Mouse (Mus musculus) cortical plate, adult 2 months (tissue): ENCODE measurements around the gene Pink1. TPM values are rescaled to one million over a fixed set of nuclear protein-coding genes. Genes with fewer than 3 reads are reported as not detected.

Experiments used
- H3K27ac ChIP-seq: fragments of 200-500 bp; 2 replicates; pipeline ENCODE4 v1.5.1; 2012; ENCODE audit warnings: low read length, control low read depth, inconsistent platforms; ENCODE audit not compliant: insufficient read depth
- H3K4me1 ChIP-seq: fragments of 200-500 bp; 2 replicates; pipeline ENCODE4 v1.6.1; 2011; ENCODE audit warnings: low read length; ENCODE audit not compliant: control insufficient read depth, insufficient read depth
- H3K4me3 ChIP-seq: fragments of 200-500 bp; 2 replicates; pipeline ENCODE4 v1.5.1; 2011; ENCODE audit warnings: mild to moderate bottlenecking, low read length, control low read depth; ENCODE audit not compliant: insufficient read depth
- CTCF ChIP-seq: fragments of 200-500 bp; IDR thresholded peaks from 2 replicates; pipeline ENCODE4 v1.5.1; 2011; ENCODE audit warnings: mild to moderate bottlenecking, control low read depth, low read length; ENCODE audit not compliant: insufficient read depth; ENCODE audit errors: extremely low read depth
- POLR2A ChIP-seq: fragments of 200-500 bp; IDR thresholded peaks from 2 replicates; pipeline ENCODE4 v1.6.1; 2011; ENCODE audit warnings: mild to moderate bottlenecking, low read length, control low read depth; ENCODE audit not compliant: insufficient read depth; ENCODE audit errors: extremely low read depth
- polyA plus RNA-seq: library from polyadenylated mRNA; depleted of rRNA; stranded (reverse); fragments of >200 nt; gene quantifications from 2 replicates; pipeline ENCODE4 v1.2.3, GENCODE M21; 2012; rRNA removed

The Pink1 gene
- 411 and 422 TPM in 2 replicates for polyA plus RNA-seq

- peak; percentile 74 for TF ChIP-seq CTCF
- peak; percentile 55; the same call in 1 of the 2 replicates for TF ChIP-seq POLR2A
- Histone ChIP-seq H3K4me3 (peak within 1 kb of the TSS; percentile 70), H3K4me1 (peaks cover 18% of the 10 kb centered on the region), H3K27ac (peak within 1 kb of the TSS; percentile 99)
These were observed at the start of gene Pink1 for GRCm38 (mm10) chr4:138326077-138326695. TSS of gene Pink1 (minus strand) at chr4:138326307.

GRCm38 (mm10) chr4:138375117-138375516, 49.0 kb upstream of the Pink1 start:
- Histone ChIP-seq H3K27ac (no peak overlapping the region), H3K4me1 (peaks cover 1% of the 10 kb centered on the region; the same call in 1 of the 2 replicates), H3K4me3 (no peak overlapping the region)
- TF ChIP-seq CTCF (no peak), POLR2A (no peak)

DNA sequence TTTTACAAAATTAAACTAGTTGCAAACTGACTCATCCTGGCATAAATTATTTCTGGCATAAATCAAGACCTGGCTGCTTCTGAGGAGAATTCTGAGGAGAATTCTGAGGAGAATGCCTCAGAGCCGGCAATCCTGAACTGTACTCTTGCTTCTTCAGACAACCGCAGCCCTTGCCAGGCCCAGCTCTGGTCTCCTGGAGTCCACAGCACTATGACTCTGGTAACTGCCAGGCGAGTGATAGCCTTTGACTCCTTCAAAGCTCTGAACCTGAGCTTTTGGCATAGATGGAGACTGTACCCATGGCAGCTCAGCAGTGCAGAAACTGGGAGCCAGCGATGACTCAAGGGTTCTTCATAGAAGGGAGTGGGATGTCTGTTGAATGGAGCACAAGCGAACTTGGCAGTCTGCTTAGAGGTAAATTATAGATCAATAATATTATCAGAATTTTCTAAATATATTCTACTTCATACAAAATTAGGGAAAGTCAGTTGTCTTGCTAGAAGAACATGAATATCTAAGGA, 44.9 kb upstream of the Pink1 start:
- Histone ChIP-seq H3K4me3 (no peak overlapping the region), H3K4me1 (no peaks in the 10 kb centered on the region), H3K27ac (no peak overlapping the region)
- TF ChIP-seq CTCF (no peak), POLR2A (no peak)

DNA sequence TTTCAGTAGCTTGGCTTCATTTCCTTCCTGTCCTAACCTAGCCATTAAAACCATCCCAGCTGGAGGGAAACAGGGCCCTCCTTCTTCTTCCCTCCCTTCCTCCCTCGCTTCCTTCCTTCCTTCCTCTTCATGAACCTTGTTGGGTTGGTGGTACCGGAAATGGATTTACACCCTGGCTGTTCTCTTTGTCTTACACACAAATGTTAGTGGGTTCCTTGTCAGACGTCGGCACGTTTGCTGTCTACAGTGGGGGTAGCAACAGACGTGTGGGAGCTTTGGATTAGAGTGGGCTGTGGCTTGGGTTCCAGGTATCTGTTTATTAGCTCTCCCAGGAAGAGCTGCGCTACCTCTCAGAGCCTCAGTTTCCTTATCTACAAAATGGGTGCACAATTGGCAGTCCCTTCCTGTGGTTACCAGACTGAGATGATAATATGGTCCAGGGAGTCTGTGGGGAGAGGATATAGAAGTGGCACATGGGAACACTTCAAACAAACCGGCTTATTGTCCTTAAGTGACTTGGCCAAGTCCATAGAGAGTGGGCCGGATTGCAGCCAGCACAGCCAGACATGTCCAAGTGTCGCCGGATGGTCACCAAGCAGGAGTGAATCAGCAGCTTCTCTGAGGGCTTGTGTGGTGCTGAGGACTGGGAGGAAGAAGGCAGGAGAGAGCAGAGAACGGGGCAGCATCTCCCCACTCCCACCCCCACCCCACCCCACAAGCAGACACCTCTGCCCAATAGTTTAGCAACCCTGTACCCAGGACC, 42.6 kb upstream of the Pink1 start:
- no peaks in the 10 kb centered on the region for H3K4me1 ChIP-seq
- no peak overlapping the region for H3K4me3 ChIP-seq
- H3K27ac ChIP-seq = no peak overlapping the region
- no peak for TF ChIP-seq POLR2A
- no peak for TF ChIP-seq CTCF

DNA sequence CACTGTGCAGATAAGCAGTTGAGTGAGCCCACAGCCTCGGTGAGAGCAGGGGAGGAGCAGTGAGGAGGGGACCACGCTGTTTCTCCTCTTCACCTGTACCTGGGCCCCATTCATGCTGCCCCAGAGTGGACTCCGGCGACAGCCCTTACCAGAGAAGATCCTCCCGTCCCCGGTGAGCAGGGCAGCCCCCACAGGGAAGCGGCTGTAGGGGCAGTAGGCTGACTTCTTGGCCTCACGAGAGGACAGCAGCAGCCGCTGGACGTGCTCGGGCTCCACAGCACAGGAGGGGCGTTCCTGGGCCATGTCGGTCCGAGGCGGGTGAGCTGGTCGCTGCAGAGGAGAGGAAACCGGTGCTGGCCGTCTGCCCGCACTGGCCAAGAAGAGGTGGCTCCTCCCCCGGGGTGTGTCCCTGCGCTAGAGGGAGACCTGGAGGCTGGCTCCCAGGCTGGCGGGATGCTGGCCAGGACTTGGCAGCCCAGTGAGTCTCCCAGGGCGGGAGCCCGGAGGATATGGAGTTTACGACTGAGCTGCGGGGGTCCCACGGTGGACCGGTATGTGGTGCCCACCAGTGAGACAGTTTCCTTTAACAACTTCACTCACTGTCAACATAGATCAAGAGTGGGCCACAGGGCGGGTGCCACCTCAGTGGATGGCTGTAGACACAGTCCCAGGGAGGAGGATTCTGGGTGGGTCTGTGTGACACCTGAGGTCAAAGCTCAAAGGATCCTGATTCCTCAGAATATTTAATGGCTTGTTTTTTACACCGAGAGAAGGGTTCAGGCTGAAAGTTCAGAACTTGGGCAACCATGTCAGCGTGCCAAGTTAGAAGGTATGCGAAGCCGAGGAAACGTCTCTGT, 41.8 kb upstream of the Pink1 start, which contains the start of gene Cda:
TSS of gene Cda (minus strand) at position 352 of the 857 bp plus-strand sequence.
- TF ChIP-seq CTCF = no peak
- no peak for TF ChIP-seq POLR2A
- Histone ChIP-seq H3K4me1 (no peaks in the 10 kb centered on the region), H3K4me3 (peak within 1 kb of the TSS; percentile 20; the same call in 1 of the 2 replicates), H3K27ac (no peak within 1 kb of the TSS)

- TF ChIP-seq CTCF (no peak), POLR2A (no peak)
- H3K4me3 ChIP-seq = no peak overlapping the region
- H3K27ac ChIP-seq = no peak overlapping the region
- no peaks in the 10 kb centered on the region for H3K4me1 ChIP-seq
These were observed 40.5 kb upstream of the Pink1 start for GRCm38 (mm10) chr4:138366561-138366960.

- TF ChIP-seq CTCF (no peak), POLR2A (no peak)
- Histone ChIP-seq H3K4me1 (no peaks in the 10 kb centered on the region), H3K4me3 (no peak overlapping the region), H3K27ac (no peak overlapping the region)
These were observed 37.4 kb upstream of the Pink1 start for GRCm38 (mm10) chr4:138363511-138363910.

DNA sequence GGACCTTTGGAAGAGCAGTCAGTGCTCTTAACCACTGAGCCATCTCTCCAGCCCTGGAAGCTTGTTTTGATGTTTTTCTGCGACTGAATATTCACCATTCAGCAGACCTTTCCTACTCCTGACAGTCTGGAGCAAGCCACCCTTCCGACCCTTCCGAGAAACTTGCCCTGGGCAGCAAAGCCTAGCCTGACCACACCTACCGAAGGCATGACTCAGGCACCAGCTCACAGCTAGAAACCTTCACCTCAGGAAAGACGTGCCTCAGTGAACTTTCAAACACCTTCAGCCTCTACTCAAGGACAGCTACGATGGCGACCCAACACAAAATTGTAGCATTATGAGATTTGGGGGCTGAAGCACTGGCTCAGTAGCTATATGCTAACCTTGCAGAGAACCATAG, 36.8 kb upstream of the Pink1 start:
- H3K27ac ChIP-seq = no peak overlapping the region
- H3K4me3 ChIP-seq = no peak overlapping the region
- H3K4me1 ChIP-seq = no peaks in the 10 kb centered on the region
- no peak for TF ChIP-seq POLR2A
- TF ChIP-seq CTCF = no peak

GRCm38 (mm10) chr4:138361370-138361821, 35.3 kb upstream of the Pink1 start:
- TF ChIP-seq POLR2A = no peak
- TF ChIP-seq CTCF = no peak
- Histone ChIP-seq H3K27ac (no peak overlapping the region), H3K4me1 (no peaks in the 10 kb centered on the region), H3K4me3 (no peak overlapping the region)
